Mouse (Mus musculus) retina, postnatal 7 days (tissue): ENCODE measurements around the gene Kif21a.

Experiments used
- DNase-seq: peaks from one replicate; pipeline ENCODE4 v3.0.0-alpha.2; 2012; ENCODE audit warnings: low read depth, low spot score

Gene Kif21a

GRCm38 (mm10) chr15:90938469-90938868 lies 111.3 kb downstream of the Kif21a start:
- no peak for DNase-seq

GRCm38 (mm10) chr15:90935579-90935978 lies 114.2 kb downstream of the Kif21a start:
- DNase-seq, result no peak

GRCm38 (mm10) chr15:90931451-90931850 lies 118.3 kb downstream of the Kif21a start:
- peak; percentile 33 for DNase-seq

GRCm38 (mm10) chr15:90929043-90929442 lies 120.7 kb downstream of the Kif21a start:
- DNase-seq, result peak; percentile 14

GRCm38 (mm10) chr15:90896480-90896879 lies 153.3 kb downstream of the Kif21a start:
- DNase-seq, result no peak

GRCm38 (mm10) chr15:90887466-90887865 lies 162.3 kb downstream of the Kif21a start:
- no peak for DNase-seq
